Mouse (Mus musculus): ENCODE data around the gene Efhb.
A peak's percentile ranks its signal among the peaks of the same experiment; 100 is the strongest.

The Efhb gene

GRCm38 (mm10) chr17:53462603-53463495, at the start of gene Efhb:
TSS of gene Efhb (minus strand) at chr17:53463321.
- peak; percentile 28 for DNase-seq

- peak; percentile 36 for DNase-seq
These were observed 49.3 kb upstream of the Efhb start for GRCm38 (mm10) chr17:53512311-53512951.

GRCm38 (mm10) chr17:53502966-53503365, 39.8 kb upstream of the Efhb start:
- DNase-seq, result no peak

- DNase-seq, result no peak
These were observed 25.9 kb upstream of the Efhb start for GRCm38 (mm10) chr17:53489007-53489378.

- no peak for DNase-seq
These were observed 25.3 kb upstream of the Efhb start for GRCm38 (mm10) chr17:53488291-53489006.

GRCm38 (mm10) chr17:53480433-53480832, 17.3 kb upstream of the Efhb start:
- no peak for DNase-seq

GRCm38 (mm10) chr17:53479604-53480041, 16.5 kb upstream of the Efhb start:
- peak; percentile 39 for DNase-seq

- DNase-seq, result peak; percentile 98
These were observed 15.9 kb upstream of the Efhb start, which contains the start of gene Rab5a for GRCm38 (mm10) chr17:53478858-53479603. TSS of gene Rab5a (plus strand) at chr17:53479234.

GRCm38 (mm10) chr17:53478066-53478857, 15.1 kb upstream of the Efhb start:
- DNase-seq, result no peak

- no peak for DNase-seq
These were observed 5.6 kb upstream of the Efhb start for GRCm38 (mm10) chr17:53468697-53469096.

GRCm38 (mm10) chr17:53465569-53465968, 2.4 kb upstream of the Efhb start:
- DNase-seq, result no peak

GRCm38 (mm10) chr17:53463496-53463840, 347 bp upstream of the Efhb start:
- no peak for DNase-seq

GRCm38 (mm10) chr17:53456742-53457141, 6.4 kb downstream of the Efhb start:
- no peak for DNase-seq

GRCm38 (mm10) chr17:53456152-53456551, 7.0 kb downstream of the Efhb start:
- no peak for DNase-seq

GRCm38 (mm10) chr17:53402689-53403306, 60.3 kb downstream of the Efhb start:
- DNase-seq, result peak; percentile 2

GRCm38 (mm10) chr17:53393201-53393600, 69.9 kb downstream of the Efhb start:
- DNase-seq, result no peak

- DNase-seq, result no peak
These were observed 73.6 kb downstream of the Efhb start for GRCm38 (mm10) chr17:53389507-53389906.

- DNase-seq, result no peak
These were observed 75.3 kb downstream of the Efhb start for GRCm38 (mm10) chr17:53387581-53388473.

- no peak for DNase-seq
These were observed 76.3 kb downstream of the Efhb start for GRCm38 (mm10) chr17:53386863-53387262.

GRCm38 (mm10) chr17:53364111-53364510, 99.0 kb downstream of the Efhb start:
- no peak for DNase-seq

All from cerebellum, adult 8-10 months (tissue).